Mouse (Mus musculus) myocyte (in vitro differentiated cells): ENCODE measurements at regions not wholly inside any gene's neighbourhood (a gene's known extent, or its start where the extent isn't known, plus 50 kb on each side); places are given as distances from the start of the nearest gene placed in this dataset.

Source experiments
- H3K27me3 ChIP-seq: one replicate; pipeline ENCODE4 v1.6.1; 2011; ENCODE audit not compliant: control insufficient read depth, insufficient read depth, insufficient read length
- H3K36me3 ChIP-seq: one replicate; pipeline ENCODE4 v1.6.1; 2011; ENCODE audit not compliant: control insufficient read depth, insufficient read depth
- H3K4me2 ChIP-seq: one replicate; pipeline ENCODE4 v1.6.1; 2011; ENCODE audit warnings: low read depth, control low read depth
- H3K4me3 ChIP-seq: one replicate; pipeline ENCODE4 v1.5.1; 2011; ENCODE audit warnings: mild to moderate bottlenecking, control low read depth, moderate library complexity
- H3K79me2 ChIP-seq: one replicate; pipeline ENCODE4 v1.6.1; 2011; ENCODE audit not compliant: control insufficient read depth, insufficient read depth
- H3ac ChIP-seq: one replicate; pipeline ENCODE4 v1.6.1; 2011; ENCODE audit not compliant: control insufficient read depth, insufficient read length
- CEBPB ChIP-seq: IDR thresholded peaks from 2 replicates; pipeline ENCODE4 v1.6.1; 2011; ENCODE audit warnings: mild to moderate bottlenecking, moderate library complexity; ENCODE audit not compliant: poor library complexity, insufficient read depth, severe bottlenecking
- E2F4 ChIP-seq: IDR thresholded peaks from one replicate; pipeline ENCODE4 v1.6.1; 2011; ENCODE audit warnings: mild to moderate bottlenecking, control low read depth, moderate library complexity; ENCODE audit not compliant: insufficient read depth
- MAX ChIP-seq: IDR thresholded peaks from one replicate; pipeline ENCODE4 v1.6.1; 2011; ENCODE audit warnings: low read depth, mild to moderate bottlenecking, control low read depth
- MYOD1 ChIP-seq, 3 experiments: IDR thresholded peaks; one replicate each; pipeline ENCODE4 v1.6.1; 2011; ENCODE audit warnings: control low read depth in 2 of 3, low read depth in 2 of 3, mild to moderate bottlenecking in 2 of 3, moderate library complexity in 1 of 3; ENCODE audit not compliant: insufficient read length in 2 of 3, control insufficient read depth in 1 of 3
- MYOG ChIP-seq, 3 experiments: IDR thresholded peaks; one replicate each; pipeline ENCODE4 v1.6.1; 2011; ENCODE audit warnings: control low read depth in 2 of 3, low read depth in 2 of 3, mild to moderate bottlenecking in 2 of 3; ENCODE audit not compliant: insufficient read length in 2 of 3, control insufficient read depth in 1 of 3, insufficient read depth in 1 of 3
- POLR2A ChIP-seq: IDR thresholded peaks from one replicate; pipeline ENCODE4 v1.6.1; 2011; ENCODE audit warnings: low read depth, mild to moderate bottlenecking, control low read depth, moderate library complexity; ENCODE audit not compliant: insufficient read length
- POLR2AphosphoS2 ChIP-seq: IDR thresholded peaks from one replicate; pipeline ENCODE4 v1.6.1; 2011; ENCODE audit warnings: low read depth, control low read depth; ENCODE audit not compliant: insufficient read length
- REST ChIP-seq: IDR thresholded peaks from one replicate; pipeline ENCODE4 v1.6.1; 2011; ENCODE audit warnings: mild to moderate bottlenecking, control low read depth, moderate library complexity; ENCODE audit not compliant: insufficient read depth, insufficient read length
- SRF ChIP-seq: IDR thresholded peaks from one replicate; pipeline ENCODE4 v1.6.1; 2011; ENCODE audit warnings: low read depth; ENCODE audit not compliant: control insufficient read depth, insufficient read length
- TCF12 ChIP-seq: IDR thresholded peaks from one replicate; pipeline ENCODE4 v1.6.1; 2011; ENCODE audit warnings: mild to moderate bottlenecking, control low read depth; ENCODE audit not compliant: poor library complexity, insufficient read depth, severe bottlenecking
- TCF3 ChIP-seq: IDR thresholded peaks from one replicate; pipeline ENCODE4 v1.6.1; 2011; ENCODE audit warnings: low read depth, control low read depth; ENCODE audit not compliant: insufficient read length
- USF1 ChIP-seq: IDR thresholded peaks from one replicate; pipeline ENCODE4 v1.6.1; 2011; ENCODE audit warnings: low read depth, mild to moderate bottlenecking, control low read depth, moderate library complexity

- Histone ChIP-seq H3K36me3 (no peaks in the 10 kb centered on the region), H3K79me2 (no peaks in the 10 kb centered on the region), H3K27me3 (peaks cover 9% of the 10 kb centered on the region), H3ac (no peak overlapping the region), H3K4me3 (no peak overlapping the region), H3K4me2 (no peak overlapping the region)
- no peak for TF ChIP-seq POLR2A
Observed at GRCm38 (mm10) chr13:46179916-46180315, 93.6 kb upstream of the Stmnd1 start.

- Histone ChIP-seq H3K4me3 (no peak overlapping the region), H3K79me2 (no peaks in the 10 kb centered on the region), H3K36me3 (no peaks in the 10 kb centered on the region), H3K4me2 (no peak overlapping the region), H3ac (no peak overlapping the region), H3K27me3 (peaks cover 4% of the 10 kb centered on the region)
- TF ChIP-seq CEBPB (no peak), E2F4 (no peak)
Observed at GRCm38 (mm10) chr13:46173103-46173502, 100.4 kb upstream of the Stmnd1 start.

GRCm38 (mm10) chr13:46162025-46162374 is 111.5 kb upstream of the Stmnd1 start:
- no peak overlapping the region for H3K4me3 ChIP-seq
- no peaks in the 10 kb centered on the region for H3K36me3 ChIP-seq
- H3K79me2 ChIP-seq = no peaks in the 10 kb centered on the region
- no peak overlapping the region for H3ac ChIP-seq
- TF ChIP-seq TCF3 (no peak), MYOG (IDR thresholded peaks at IDR 0.05; ENCODE audit: control insufficient read depth in 1 of 3, insufficient read depth in 1 of 3, insufficient read length in 2 of 3, low read depth in 2 of 3) (no peak), MYOD1 (IDR thresholded peaks at IDR 0.05; ENCODE audit: control insufficient read depth in 1 of 3, insufficient read length in 2 of 3, low read depth in 2 of 3) (no peak), POLR2AphosphoS2 (no peak), MAX (no peak), E2F4 (no peak), REST (no peak), POLR2A (no peak), CEBPB (no peak), TCF12 (no peak), USF1 (no peak), SRF (no peak)
- peak overlapping the region; percentile 78 for H3K4me2 ChIP-seq
- H3K27me3 ChIP-seq = no peaks in the 10 kb centered on the region

DNA sequence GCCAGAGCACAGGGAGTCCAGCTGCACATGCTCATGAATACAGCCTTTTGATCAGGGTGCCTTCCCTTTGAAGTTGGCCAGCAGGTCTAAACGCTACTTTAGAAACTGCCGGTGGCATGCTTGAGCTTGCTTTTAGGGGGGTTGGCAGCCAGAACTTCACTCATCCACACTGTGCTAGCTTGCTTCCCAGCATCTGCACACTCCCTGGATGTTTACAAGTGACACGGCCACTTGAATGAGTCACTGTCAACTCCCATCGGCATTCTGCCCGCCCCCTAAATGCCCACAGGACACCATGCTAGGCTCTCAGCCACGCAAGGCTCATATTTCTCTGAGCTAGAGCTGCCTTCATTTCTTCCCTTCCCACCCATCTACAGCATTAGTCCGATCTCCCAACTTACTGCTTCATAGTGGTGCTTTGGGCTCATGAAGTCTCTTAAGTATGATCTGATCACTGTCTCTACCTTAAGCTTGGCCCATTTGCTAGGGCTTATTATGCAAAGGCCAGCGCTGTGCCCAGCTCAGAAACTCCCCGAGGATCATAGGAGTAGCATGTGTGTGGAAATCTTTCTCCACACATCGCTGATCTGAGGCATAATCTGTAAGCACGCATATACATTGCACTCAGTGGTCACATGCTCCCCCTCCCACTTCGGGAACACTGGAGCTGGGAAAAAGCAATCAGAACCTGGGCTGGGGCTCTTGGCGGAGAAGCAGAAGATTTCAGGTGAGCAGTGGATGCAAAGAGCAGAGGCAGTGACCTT is 112.1 kb upstream of the Stmnd1 start:
- Histone ChIP-seq H3K27me3 (no peaks in the 10 kb centered on the region), H3ac (no peak overlapping the region), H3K79me2 (no peaks in the 10 kb centered on the region), H3K4me2 (peak overlapping the region; percentile 78), H3K36me3 (no peaks in the 10 kb centered on the region), H3K4me3 (no peak overlapping the region)
- TF ChIP-seq MYOD1 (IDR thresholded peaks at IDR 0.05; ENCODE audit: control insufficient read depth in 1 of 3, insufficient read length in 2 of 3, low read depth in 2 of 3) = no peak
- TF ChIP-seq POLR2A = no peak
- TF ChIP-seq USF1 = no peak
- TF ChIP-seq TCF3 = no peak
- TF ChIP-seq SRF = no peak
- TF ChIP-seq TCF12 = no peak
- no peak for TF ChIP-seq POLR2AphosphoS2
- TF ChIP-seq MAX = no peak
- no peak for TF ChIP-seq MYOG (IDR thresholded peaks at IDR 0.05; ENCODE audit: control insufficient read depth in 1 of 3, insufficient read depth in 1 of 3, insufficient read length in 2 of 3, low read depth in 2 of 3)
- TF ChIP-seq REST = no peak

DNA sequence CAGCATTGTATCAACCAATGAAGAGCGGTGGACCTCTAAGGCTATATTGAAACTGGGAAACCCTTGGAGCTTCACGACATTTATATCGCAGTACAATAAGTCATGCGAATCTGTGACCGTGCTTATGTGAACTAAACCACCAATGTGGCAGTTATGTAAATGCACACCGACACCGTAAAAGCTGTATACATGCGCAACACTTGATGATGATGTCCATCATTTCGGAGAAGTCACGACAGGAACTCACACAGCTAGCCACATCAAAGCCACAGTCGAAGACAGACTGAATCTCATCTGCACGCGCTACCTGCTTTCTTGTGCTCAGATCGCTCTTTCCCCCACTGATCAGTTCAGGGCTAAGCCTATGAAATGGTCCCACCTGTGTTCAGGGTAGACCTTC is 114.2 kb upstream of the Stmnd1 start:
- H3K4me2 ChIP-seq = no peak overlapping the region
- H3K36me3 ChIP-seq = no peaks in the 10 kb centered on the region
- no peaks in the 10 kb centered on the region for H3K27me3 ChIP-seq
- no peaks in the 10 kb centered on the region for H3K79me2 ChIP-seq
- H3ac ChIP-seq = no peak overlapping the region
- no peak overlapping the region for H3K4me3 ChIP-seq
- no peak for TF ChIP-seq MYOD1 (IDR thresholded peaks at IDR 0.05; ENCODE audit: control insufficient read depth in 1 of 3, insufficient read length in 2 of 3, low read depth in 2 of 3)
- no peak for TF ChIP-seq CEBPB
- TF ChIP-seq POLR2A = no peak
- no peak for TF ChIP-seq MYOG (IDR thresholded peaks at IDR 0.05; ENCODE audit: control insufficient read depth in 1 of 3, insufficient read depth in 1 of 3, insufficient read length in 2 of 3, low read depth in 2 of 3)
- TF ChIP-seq SRF = no peak
- TF ChIP-seq E2F4 = no peak
- TF ChIP-seq POLR2AphosphoS2 = no peak
- TF ChIP-seq REST = no peak
- no peak for TF ChIP-seq MAX
- TF ChIP-seq TCF3 = no peak
- TF ChIP-seq TCF12 = no peak
- TF ChIP-seq USF1 = no peak
